Mouse (Mus musculus) cerebellum, adult 2 months (tissue): ENCODE data around the gene Tsga10.

Source experiments
- CTCF ChIP-seq: fragments of 200-500 bp; IDR thresholded peaks from 2 replicates; pipeline ENCODE4 v1.5.1; 2011; ENCODE audit warnings: low read depth, mild to moderate bottlenecking, control low read depth, low read length, moderate library complexity, borderline replicate concordance; ENCODE audit not compliant: insufficient read depth
- POLR2A ChIP-seq: fragments of 200-500 bp; IDR thresholded peaks from 2 replicates; pipeline ENCODE4 v1.6.1; 2011; ENCODE audit warnings: low read length, control low read depth, borderline replicate concordance; ENCODE audit not compliant: insufficient read depth

DNA sequence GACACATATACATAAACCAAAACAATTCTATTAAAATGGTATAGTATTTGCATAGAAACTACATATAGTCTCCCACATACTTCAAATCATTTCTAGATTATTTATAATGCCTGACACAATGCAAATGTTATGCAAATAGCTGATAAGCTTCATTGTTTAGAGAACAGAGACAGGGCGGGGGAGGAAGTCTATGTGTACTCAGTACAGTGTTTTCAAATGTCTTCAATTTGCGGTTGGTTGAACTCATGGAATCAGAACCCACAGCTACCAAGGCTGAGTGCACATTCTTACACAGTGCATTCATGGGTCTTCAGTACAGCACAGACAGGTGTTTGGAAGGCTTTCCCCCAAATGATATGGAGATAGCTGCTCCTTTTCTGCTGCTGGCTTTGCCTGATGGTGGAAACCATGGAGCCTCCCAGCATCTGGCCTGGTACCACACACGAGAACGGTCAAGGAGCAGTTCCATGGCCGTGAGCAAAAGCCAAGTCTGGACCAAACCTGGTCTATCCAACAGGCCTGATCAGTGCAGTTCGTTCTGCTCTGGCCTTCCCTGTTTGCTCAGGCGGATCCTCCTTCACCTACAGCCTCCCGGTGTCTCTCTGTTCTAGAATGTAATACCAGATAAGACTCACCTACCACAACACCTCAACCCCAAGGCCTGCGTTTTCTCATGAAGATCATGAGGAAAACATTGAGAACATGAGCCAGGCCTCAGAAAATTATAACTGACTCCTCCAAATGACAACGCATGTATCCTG lies 154.5 kb downstream of the Tsga10 start:
- TF ChIP-seq POLR2A: no peak
- no peak for TF ChIP-seq CTCF
